Mouse (Mus musculus): ENCODE data around the gene Icosl. TPM values are rescaled to one million over a fixed set of nuclear protein-coding genes. Genes with fewer than 3 reads are reported as not detected.
"Not testable (repeated sequence)": the region's sequence is repeated elsewhere in the genome, so short reads cannot be mapped to it uniquely, and the experiment has no call there.

Icosl gene
- polyA plus RNA-seq (2015; fragmentation: Nextera tagmentation; extraction: Ambion mirVana), result 0.56 and 0.61 TPM in 2 replicates

DNA sequence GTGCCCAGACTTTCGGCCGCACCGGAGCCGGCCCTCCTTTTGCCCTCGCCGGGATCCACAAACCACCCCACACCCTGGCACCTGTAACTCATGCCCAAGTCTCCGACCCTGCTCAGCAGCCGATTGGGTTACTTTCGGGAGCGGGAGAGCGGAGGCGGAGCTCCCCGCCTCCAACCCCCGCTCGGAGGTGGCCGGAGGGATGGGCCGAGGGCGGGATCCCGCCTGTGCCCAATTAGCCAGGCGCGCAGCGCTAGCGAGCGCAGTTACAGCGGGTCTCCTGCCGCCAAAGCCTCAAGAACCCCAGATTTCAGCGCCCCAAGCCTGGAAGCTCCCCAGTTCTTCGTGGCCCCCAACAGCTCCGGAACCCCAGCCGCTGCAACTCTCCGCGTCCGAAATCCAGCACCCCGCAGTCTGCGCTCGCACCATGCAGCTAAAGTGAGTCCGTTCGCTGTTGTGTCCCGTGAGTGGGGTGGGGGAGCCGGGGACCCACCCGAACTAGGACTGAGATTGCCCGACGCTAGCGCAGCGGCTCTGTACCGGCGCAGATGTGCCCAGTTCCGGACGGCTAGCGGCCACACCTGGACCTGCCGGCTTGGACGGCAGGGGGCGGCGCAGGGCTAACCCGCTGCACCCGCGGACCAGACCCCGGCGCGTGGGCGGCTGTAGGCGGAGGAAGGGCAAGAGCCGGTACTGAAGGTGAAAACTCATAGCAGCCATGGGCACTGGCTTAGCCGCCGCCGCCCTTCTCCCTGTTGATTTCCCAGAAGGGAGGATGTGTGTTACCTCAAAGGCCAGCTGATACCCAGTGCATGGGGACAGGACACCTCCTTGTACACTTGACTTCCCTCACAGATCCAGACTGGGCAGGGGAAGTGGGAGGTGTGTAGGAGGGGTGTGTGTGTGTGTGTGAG is at the start of gene Icosl:
Icosl (plus strand) TSS at position 202 of the 911 bp plus-strand sequence.
- Histone ChIP-seq H3K4me1 (replicated peaks) (peaks cover 15% of the 10 kb centered on the region), H3K9me3 (no peaks in the 10 kb centered on the region), H3K4me3 (peak within 1 kb of the TSS; percentile 60), H3K4me2 (peak within 1 kb of the TSS; percentile 99), H3K9ac (peak within 1 kb of the TSS; percentile 71), H3K27me3 (peaks cover 36% of the 10 kb centered on the region), H3K36me3 (no peaks in the 10 kb centered on the region), H3K27ac (no peak within 1 kb of the TSS)
- peak; percentile 83 for ATAC-seq (ENCODE audit: low FRiP score)
- WGBS, result under 1% methylated on average over 65 of the region's 66 CpGs

DNA sequence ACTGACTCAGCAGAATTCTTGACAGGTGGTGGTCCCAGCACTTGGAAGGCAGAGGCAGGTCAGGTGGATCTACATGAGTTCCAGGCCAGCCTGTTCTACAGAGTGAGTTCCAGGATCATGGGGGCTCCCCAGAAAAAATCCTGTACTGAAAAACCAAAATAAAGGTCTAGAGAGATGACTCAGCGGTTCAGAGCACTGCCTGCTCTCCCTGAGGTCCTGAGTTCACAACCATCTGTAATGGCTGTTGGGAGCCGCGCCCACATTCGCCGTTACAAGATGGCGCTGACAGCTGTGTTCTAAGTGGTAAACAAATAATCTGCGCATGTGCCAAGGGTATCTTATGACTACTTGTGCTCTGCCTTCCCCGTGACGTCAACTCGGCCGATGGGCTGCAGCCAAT is 49.1 kb upstream of the Icosl start:
- H3K9me3 ChIP-seq; H3K27me3 ChIP-seq; H3K4me3 ChIP-seq; ATAC-seq (ENCODE audit: low FRiP score); H3K9ac ChIP-seq; H3K4me1 ChIP-seq (replicated peaks); H3K4me2 ChIP-seq; H3K36me3 ChIP-seq; H3K27ac ChIP-seq: not testable (repeated sequence)
- 98% methylated on average over 7 of the region's 11 CpGs for WGBS

DNA sequence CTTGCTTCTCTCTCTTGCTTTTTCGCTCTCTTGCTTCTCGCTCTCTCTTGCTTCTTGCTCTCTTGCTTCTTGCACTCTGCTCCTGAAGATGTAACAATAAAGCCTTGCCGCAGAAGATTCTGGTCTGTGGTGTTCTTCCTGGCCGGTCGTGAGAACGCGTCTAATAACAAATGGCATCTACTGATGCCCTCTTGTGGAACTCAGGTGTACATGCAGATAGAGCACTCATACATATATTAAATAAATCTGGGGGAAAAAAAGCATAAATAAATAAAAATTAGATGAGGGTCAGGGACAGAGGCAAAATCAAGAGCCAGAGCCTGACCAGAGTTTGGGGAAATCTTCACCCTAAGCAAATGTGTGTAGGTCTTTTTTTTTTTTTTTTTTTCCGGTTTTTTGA is 43.6 kb upstream of the Icosl start:
- not testable (repeated sequence) for H3K4me3 ChIP-seq; H3K4me2 ChIP-seq; H3K9ac ChIP-seq; ATAC-seq (ENCODE audit: low FRiP score); H3K27ac ChIP-seq; H3K4me1 ChIP-seq (replicated peaks); H3K27me3 ChIP-seq; H3K9me3 ChIP-seq; H3K36me3 ChIP-seq
- 77% methylated on average over 6 of the region's 8 CpGs for WGBS

DNA sequence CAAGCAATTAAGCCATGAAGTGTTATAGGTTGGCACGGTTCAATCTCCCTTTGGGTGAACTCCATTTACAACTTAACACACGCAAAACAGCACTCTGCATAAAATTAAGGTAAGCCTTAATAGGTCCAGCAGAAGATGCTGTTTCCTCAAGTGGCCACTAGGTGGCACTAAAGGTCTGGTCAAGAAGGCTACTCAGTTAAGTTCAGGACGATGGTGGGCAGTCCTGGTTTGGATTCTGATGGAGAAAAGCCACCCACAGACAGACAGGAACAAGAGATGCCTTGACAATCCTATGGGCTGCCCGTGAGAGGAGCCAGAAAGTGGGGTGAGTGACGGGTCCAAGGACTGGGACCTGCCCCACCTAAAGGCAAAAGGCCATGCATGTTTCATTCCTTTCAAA is 41.0 kb upstream of the Icosl start:
- Histone ChIP-seq H3K4me2 (no peak overlapping the region), H3K27me3 (0 out of 2 replicates have a peak, but pooled peaks cover 5% of the 10 kb centered on the region), H3K27ac (no peak overlapping the region), H3K9ac (no peak overlapping the region), H3K4me3 (no peak overlapping the region), H3K36me3 (no peaks in the 10 kb centered on the region), H3K9me3 (no peaks in the 10 kb centered on the region), H3K4me1 (replicated peaks) (no peaks in the 10 kb centered on the region)
- WGBS, result 4% methylated on average over 5 of the region's 5 CpGs
- ATAC-seq (ENCODE audit: low FRiP score), result peak; percentile 78

DNA sequence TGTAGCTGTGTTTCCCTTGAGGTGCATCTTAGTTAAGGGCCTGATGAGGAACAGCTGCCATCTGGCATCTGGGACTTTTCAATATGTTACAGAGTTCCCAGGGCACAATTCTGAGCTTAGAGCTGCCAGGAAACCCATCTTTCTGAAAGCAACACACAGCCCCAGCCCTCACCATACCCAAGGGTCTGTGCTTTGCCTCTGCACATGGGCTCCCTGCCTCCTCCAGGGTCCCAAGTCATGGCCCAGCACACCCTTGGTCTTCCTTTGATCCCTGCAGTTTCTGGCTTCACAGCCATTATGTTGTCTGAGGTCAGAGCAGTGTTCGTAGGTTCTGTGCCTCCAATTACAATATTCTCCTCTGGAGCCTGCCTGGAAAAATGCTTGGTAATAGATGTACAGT is 40.0 kb upstream of the Icosl start:
- 0 out of 2 replicates have a peak, but pooled peaks cover 5% of the 10 kb centered on the region for H3K27me3 ChIP-seq
- H3K4me1 ChIP-seq (replicated peaks), result no peaks in the 10 kb centered on the region
- H3K36me3 ChIP-seq, result no peaks in the 10 kb centered on the region
- no peak overlapping the region for H3K27ac ChIP-seq
- no peak for ATAC-seq (ENCODE audit: low FRiP score)
- H3K4me2 ChIP-seq, result no peak overlapping the region
- no peaks in the 10 kb centered on the region for H3K9me3 ChIP-seq
- no peak overlapping the region for H3K4me3 ChIP-seq
- no peak overlapping the region for H3K9ac ChIP-seq
- 95% methylated on average over 1 of the region's 1 CpGs for WGBS

DNA sequence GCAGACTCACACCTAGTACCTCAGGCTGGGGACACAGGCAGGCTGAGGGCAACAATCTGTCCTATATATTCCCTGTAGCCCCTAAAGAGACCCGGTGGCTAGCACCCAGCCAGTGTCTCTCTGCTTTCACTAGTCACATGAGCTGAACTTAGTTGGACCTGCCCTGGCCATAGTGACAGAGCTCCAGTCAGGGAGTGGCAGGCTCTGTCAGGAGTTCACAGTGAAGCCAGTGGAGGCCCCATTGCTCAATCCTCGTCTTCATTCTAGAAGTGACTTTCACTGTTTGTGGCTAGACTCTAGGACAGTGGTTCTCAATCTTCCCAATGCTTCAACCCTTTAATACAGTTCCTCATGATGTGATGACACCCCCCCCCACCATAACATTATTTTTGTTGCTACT is 37.1 kb upstream of the Icosl start:
- Histone ChIP-seq H3K4me3 (no peak overlapping the region), H3K9ac (no peak overlapping the region), H3K4me1 (replicated peaks) (no peaks in the 10 kb centered on the region), H3K36me3 (no peaks in the 10 kb centered on the region), H3K27me3 (0 out of 2 replicates have a peak, but pooled peaks cover 8% of the 10 kb centered on the region), H3K27ac (no peak overlapping the region), H3K9me3 (no peaks in the 10 kb centered on the region), H3K4me2 (no peak overlapping the region)
- 81% methylated on average over 2 of the region's 2 CpGs for WGBS
- no peak for ATAC-seq (ENCODE audit: low FRiP score)

DNA sequence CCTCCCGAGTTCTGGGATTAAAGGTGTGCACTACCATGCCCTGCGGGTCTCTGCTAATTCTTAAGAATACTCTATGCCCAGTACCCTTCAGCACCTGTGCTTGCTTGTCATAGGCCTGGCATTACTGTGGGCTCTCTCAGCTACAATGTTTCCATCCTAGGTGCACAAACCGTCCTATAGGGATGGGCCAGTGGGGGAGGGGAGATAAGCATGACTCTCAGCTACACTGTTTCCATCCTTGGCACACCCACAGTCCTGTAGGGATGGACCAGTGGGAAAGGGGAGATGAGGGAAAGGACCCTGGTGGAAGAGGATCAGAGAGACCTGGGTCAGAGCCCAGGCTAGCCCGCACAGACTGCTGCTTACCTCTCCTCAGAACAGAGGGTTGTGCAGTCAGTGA is 32.0 kb upstream of the Icosl start:
- Histone ChIP-seq H3K27me3 (peaks cover 8% of the 10 kb centered on the region; the same call in 1 of the 2 replicates), H3K36me3 (no peaks in the 10 kb centered on the region), H3K27ac (no peak overlapping the region), H3K9me3 (no peaks in the 10 kb centered on the region), H3K4me3 (no peak overlapping the region), H3K4me2 (no peak overlapping the region), H3K9ac (no peak overlapping the region), H3K4me1 (replicated peaks) (no peaks in the 10 kb centered on the region)
- 92% methylated on average over 4 of the region's 4 CpGs for WGBS
- no peak for ATAC-seq (ENCODE audit: low FRiP score)

DNA sequence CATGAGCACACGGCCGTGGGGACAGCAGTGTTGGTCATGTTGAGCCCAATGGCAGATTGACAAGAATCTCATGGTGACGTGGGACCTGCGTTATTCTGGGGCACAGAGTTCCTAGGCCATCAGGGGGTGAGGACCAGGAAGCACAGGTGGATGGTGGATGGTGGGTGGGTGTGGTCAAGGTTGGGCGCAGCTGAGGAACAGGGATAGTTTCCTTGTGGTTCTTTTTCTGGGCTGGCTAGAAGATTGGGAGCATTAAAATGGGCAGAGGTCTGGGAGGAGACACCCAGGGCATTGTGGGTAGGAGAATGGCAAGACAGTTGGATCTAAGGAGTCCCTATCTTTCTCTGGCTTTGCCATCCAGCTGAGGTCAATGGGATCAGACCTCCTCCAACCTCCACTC is 27.5 kb upstream of the Icosl start, which contains the start of gene Dnmt3l:
Dnmt3l (plus strand) TSS at position 301 of the 400 bp plus-strand sequence.
- no peak within 1 kb of the TSS for H3K4me3 ChIP-seq
- H3K27me3 ChIP-seq, result peaks cover 15% of the 10 kb centered on the region
- H3K9me3 ChIP-seq, result no peaks in the 10 kb centered on the region
- peaks cover 9% of the 10 kb centered on the region; the same call in 1 of the 2 replicates for H3K4me1 ChIP-seq (replicated peaks)
- no peak within 1 kb of the TSS for H3K4me2 ChIP-seq
- no peak within 1 kb of the TSS for H3K9ac ChIP-seq
- H3K36me3 ChIP-seq, result no peaks in the 10 kb centered on the region
- H3K27ac ChIP-seq, result no peak within 1 kb of the TSS
- no peak for ATAC-seq (ENCODE audit: low FRiP score)
- WGBS, result 98% methylated on average over 5 of the region's 5 CpGs

DNA sequence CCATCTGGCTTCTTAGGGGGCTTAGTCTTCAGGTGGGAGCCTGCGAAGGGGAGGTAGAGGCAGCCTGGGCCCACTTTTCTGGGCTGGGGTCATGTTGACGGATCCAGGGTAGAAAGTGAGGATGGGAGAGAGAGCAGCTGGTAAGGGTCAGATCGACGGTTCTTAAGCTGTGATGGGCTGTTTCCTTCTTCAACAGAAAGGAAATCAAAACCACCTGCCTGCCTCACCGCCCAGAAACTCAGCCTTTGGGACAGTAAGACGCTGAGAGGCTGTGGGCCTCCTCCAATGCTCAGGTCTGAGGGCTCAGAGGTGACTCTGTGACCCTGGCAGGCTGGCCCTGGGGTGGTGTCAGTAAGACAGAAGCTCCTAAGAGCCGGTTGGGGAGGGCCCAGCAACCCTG is 27.0 kb upstream of the Icosl start:
- Histone ChIP-seq H3K4me3 (no peak overlapping the region), H3K9me3 (no peaks in the 10 kb centered on the region), H3K9ac (no peak overlapping the region), H3K4me2 (no peak overlapping the region), H3K36me3 (no peaks in the 10 kb centered on the region), H3K27me3 (peaks cover 15% of the 10 kb centered on the region), H3K27ac (no peak overlapping the region), H3K4me1 (replicated peaks) (peaks cover 9% of the 10 kb centered on the region; the same call in 1 of the 2 replicates)
- 79% methylated on average over 7 of the region's 7 CpGs for WGBS
- no peak for ATAC-seq (ENCODE audit: low FRiP score)

DNA sequence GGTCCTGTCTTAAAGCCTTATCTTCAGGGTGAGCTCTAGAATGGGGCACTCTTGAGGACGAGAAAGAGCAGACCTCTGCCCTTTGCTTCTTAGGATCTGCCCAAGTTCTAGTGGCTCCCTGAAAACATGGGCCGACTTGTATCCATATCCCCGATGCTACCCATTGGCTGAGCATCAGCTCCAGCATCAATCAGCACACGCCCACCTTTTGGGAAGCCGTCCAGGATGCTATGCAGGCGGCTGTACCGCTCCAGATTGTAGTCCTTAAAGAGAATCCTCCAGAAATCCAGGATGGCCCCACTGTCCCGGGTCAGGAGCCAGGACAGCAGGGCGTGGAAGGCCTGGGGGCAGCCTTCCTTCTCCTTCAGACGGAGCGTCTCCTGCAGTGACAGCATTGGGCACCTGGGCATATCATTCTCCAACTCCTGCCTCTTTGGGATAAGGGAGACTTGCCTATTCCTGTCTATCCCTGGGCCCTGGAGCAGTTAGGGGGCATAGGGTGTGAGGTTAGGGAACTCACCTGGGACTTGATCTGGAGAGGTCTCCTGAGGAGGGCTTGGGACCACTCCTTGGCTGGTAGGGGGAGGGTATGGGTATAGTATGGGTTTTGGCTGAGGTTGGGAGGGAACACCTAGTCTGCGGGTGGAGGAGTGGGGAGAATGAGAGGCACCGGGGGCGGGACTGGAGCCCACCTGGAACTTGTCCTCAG is 26.3 kb upstream of the Icosl start:
- Histone ChIP-seq H3K9ac (0 out of 2 replicates have a peak overlapping the region, but pooled peaks have one; percentile 47), H3K36me3 (no peaks in the 10 kb centered on the region), H3K4me3 (peak overlapping the region; percentile 28), H3K9me3 (no peaks in the 10 kb centered on the region), H3K27ac (no peak overlapping the region), H3K4me1 (replicated peaks) (peaks cover 9% of the 10 kb centered on the region; the same call in 1 of the 2 replicates), H3K27me3 (peaks cover 15% of the 10 kb centered on the region), H3K4me2 (peak overlapping the region; percentile 54)
- 60% methylated on average over 14 of the region's 14 CpGs for WGBS
- peak; percentile 58; the same call in 1 of the 2 replicates for ATAC-seq (ENCODE audit: low FRiP score)

DNA sequence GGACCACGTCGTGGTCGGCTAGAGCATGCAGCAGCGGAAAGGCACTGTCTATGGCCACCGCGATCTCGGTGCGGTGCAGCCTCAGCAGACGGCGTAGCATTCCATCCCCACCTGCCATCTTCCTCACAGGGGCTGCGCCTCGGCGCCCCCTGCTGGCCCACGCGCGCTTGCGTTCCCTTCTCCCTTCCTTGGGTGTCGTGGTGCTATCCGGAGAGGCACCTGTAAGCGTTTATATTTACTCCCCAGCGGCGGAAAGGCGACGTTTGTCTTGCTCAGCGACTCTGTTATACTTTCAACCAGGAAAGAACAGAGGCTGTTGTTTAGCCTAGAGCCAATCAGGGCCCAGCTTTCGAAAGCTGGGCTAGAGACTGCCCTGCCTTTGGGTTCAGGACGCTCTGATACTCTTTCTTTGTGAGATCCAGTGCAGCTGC is 25.7 kb upstream of the Icosl start, which contains the start of gene Aire:
Aire (minus strand) TSS at position 205 of the 431 bp plus-strand sequence.
- Histone ChIP-seq H3K4me1 (replicated peaks) (peaks cover 9% of the 10 kb centered on the region; the same call in 1 of the 2 replicates), H3K27me3 (peaks cover 15% of the 10 kb centered on the region), H3K9me3 (no peaks in the 10 kb centered on the region), H3K4me3 (peak within 1 kb of the TSS; percentile 28), H3K9ac (peak within 1 kb of the TSS; percentile 47; the same call in 1 of the 2 replicates), H3K4me2 (peak within 1 kb of the TSS; percentile 54), H3K36me3 (no peaks in the 10 kb centered on the region), H3K27ac (no peak within 1 kb of the TSS)
- 2% methylated on average over 27 of the region's 27 CpGs for WGBS
- ATAC-seq (ENCODE audit: low FRiP score), result peak; percentile 73

DNA sequence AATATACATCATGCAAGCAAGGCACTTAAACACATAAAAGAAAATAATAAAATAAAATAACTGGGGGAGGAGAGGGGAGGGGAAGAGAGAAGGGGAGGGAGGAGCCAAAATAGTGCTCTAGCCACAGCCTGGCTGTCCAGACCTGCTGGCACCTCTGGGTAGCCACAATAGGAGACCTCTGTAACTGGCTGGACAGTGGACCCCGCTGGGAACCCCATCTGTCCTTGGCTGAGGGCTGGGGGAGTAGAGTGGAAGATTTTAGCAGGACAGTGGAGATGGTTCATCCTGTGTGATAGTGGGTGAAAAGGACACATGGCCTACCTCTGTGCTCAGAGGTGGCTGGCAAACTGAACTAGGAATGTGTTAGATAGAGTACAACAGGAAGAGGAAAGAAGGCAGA is 24.6 kb upstream of the Icosl start:
- Histone ChIP-seq H3K36me3 (no peaks in the 10 kb centered on the region), H3K9ac (no peak overlapping the region), H3K4me3 (no peak overlapping the region), H3K9me3 (no peaks in the 10 kb centered on the region), H3K27ac (no peak overlapping the region), H3K4me1 (replicated peaks) (peaks cover 9% of the 10 kb centered on the region; the same call in 1 of the 2 replicates), H3K27me3 (peaks cover 15% of the 10 kb centered on the region), H3K4me2 (no peak overlapping the region)
- WGBS, result 89% methylated on average over 1 of the region's 1 CpGs
- no peak for ATAC-seq (ENCODE audit: low FRiP score)

Data from hindbrain, embryonic 13.5 days (tissue).